Mouse (Mus musculus) forebrain, embryonic 11.5 days (tissue): ENCODE measurements around the gene Col27a1. TPM values are rescaled to one million over a fixed set of nuclear protein-coding genes. Genes with fewer than 3 reads are reported as not detected.

Experiments used
- ATAC-seq: fragments of 200-750 bp; cut with Nextera tagmentation; replicated peaks from 2 replicates; pipeline ENCODE4 v1.8.0; 2017; ENCODE audit warnings: moderate TSS enrichment; ENCODE audit not compliant: low FRiP score
- DNase-seq: peaks from one replicate; pipeline ENCODE4 v3.0.0-alpha.2; 2017; ENCODE audit warnings: low spot score
- H3K27ac ChIP-seq: fragments of 300-500 bp; sonication (generic); 2 replicates; pipeline ENCODE4 v1.5.1; 2014; ENCODE audit warnings: low read depth, low read length
- H3K27me3 ChIP-seq: fragments of 300-500 bp; sonication (generic); 2 replicates; pipeline ENCODE4 v1.6.1; 2014; ENCODE audit warnings: mild to moderate bottlenecking, low read length, mixed read lengths; ENCODE audit not compliant: control insufficient read depth, insufficient read depth
- H3K36me3 ChIP-seq: fragments of 300-500 bp; sonication (generic); 2 replicates; pipeline ENCODE4 v1.6.1; 2014; ENCODE audit warnings: mild to moderate bottlenecking, low read length, moderate library complexity, mixed read lengths; ENCODE audit not compliant: control insufficient read depth, insufficient read depth
- H3K4me1 ChIP-seq: fragments of 300-500 bp; sonication (generic); replicated peaks from 2 replicates; pipeline ENCODE4 v1.6.1; 2014; ENCODE audit warnings: low read length, mixed read lengths; ENCODE audit not compliant: control insufficient read depth, insufficient read depth
- H3K4me2 ChIP-seq: fragments of 300-500 bp; sonication (generic); 2 replicates; pipeline ENCODE4 v1.6.1; 2014; ENCODE audit warnings: low read depth, mild to moderate bottlenecking, low read length, moderate library complexity, mixed read lengths; ENCODE audit not compliant: severe bottlenecking
- H3K4me3 ChIP-seq: fragments of 300-500 bp; sonication (generic); 2 replicates; pipeline ENCODE4 v1.5.1; 2014; ENCODE audit warnings: low read depth, low read length
- H3K9ac ChIP-seq: fragments of 300-500 bp; sonication (generic); 2 replicates; pipeline ENCODE4 v1.6.1; 2014; ENCODE audit warnings: low read length
- H3K9me3 ChIP-seq: fragments of 300-500 bp; sonication (generic); 2 replicates; pipeline ENCODE4 v1.6.1; 2016; ENCODE audit warnings: low read length, mixed read lengths; ENCODE audit not compliant: control insufficient read depth
- WGBS: fragments of 180-500 bp; shearing (Covaris S2); extraction: QIAGEN DNeasy Blood & Tissue Kit; methylation state at CpG from one replicate; pipeline ENCODE4 v1.1.7; 2014; 5-methylcytosine and 5-hydroxymethylcytosine counted together
- polyA plus RNA-seq: library from polyadenylated mRNA; unstranded; fragments of >200 nt; fragmentation: Nextera tagmentation; extraction: Ambion mirVana; gene quantifications from 2 replicates; pipeline ENCODE4 v1.2.1, GENCODE M21; 2014

Gene Col27a1
- polyA plus RNA-seq, 1 experiment from 2014 or later, result 3.6 TPM

DNA sequence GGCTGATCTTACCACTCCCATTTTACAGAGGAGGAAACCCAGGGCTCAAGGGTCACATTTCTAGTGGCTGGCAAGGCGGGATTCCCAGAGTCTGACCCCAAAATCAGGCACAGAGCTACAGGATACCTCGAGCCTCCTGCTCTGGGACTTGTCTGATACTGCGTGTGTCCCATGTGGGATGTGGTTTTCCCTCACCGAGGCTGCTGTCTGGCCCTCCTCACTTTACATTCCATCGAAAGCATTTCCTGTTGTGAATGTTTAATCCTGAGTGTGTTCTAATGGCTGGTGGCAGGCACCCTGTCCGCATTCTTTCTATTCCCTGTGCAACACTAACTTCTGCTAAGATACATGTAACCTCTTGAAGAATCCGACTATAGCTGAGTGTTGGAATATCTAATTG lies 24.3 kb downstream of the Col27a1 start:
- no peaks in the 10 kb centered on the region; the same call in 1 of the 2 replicates for H3K9me3 ChIP-seq
- no peaks in the 10 kb centered on the region for H3K36me3 ChIP-seq
- WGBS, result 66% methylated on average over 7 of the region's 7 CpGs
- H3K27ac ChIP-seq, result no peak overlapping the region
- H3K9ac ChIP-seq, result no peak overlapping the region
- no peaks in the 10 kb centered on the region for H3K27me3 ChIP-seq
- H3K4me1 ChIP-seq, result no peaks in the 10 kb centered on the region
- no peak overlapping the region for H3K4me3 ChIP-seq
- no peak overlapping the region for H3K4me2 ChIP-seq
- no peak for DNase-seq
- no peak for ATAC-seq

DNA sequence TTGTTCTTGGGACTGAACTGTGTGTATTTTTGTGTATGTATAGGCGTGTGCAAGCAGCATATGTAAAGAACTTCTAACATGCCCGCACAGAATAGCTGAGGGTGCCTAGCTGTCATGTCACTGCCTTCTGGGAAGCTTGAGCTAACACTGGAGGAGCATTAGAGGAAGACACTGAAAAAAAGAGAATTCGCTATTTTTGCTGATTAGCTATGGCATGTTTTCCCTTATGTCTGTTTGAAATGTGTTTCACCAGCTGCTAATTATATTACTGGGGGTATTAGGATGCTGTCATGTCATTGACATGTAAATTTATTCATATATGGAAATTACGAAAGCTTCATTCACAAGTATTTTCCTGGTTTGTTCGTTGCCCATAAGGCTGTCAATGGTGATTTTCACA lies 24.9 kb downstream of the Col27a1 start:
- Histone ChIP-seq H3K36me3 (no peaks in the 10 kb centered on the region), H3K9me3 (no peaks in the 10 kb centered on the region; the same call in 1 of the 2 replicates), H3K4me2 (no peak overlapping the region), H3K4me1 (no peaks in the 10 kb centered on the region), H3K27ac (no peak overlapping the region), H3K9ac (no peak overlapping the region), H3K27me3 (no peaks in the 10 kb centered on the region), H3K4me3 (no peak overlapping the region)
- ATAC-seq (no peak), DNase-seq (no peak)
- 82% methylated on average over 5 of the region's 5 CpGs for WGBS

DNA sequence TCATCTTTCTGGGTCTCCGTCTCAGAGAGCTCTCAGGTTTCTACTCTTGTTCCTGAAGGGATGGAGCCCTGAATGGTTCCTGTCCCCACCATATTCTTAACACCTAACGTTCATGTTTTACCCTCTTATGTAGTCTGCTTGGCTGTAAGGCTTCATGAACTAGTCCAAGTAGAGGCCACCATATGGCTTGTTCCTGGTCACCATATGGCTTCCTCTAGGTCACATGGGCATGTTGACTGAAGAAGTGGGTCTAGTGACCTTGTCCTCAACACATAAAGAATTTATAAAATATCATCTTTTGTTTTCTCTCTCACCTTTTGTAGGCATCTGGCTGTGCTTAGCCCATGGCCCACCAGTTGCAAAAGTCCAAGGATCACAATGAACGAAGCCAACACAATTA lies 27.2 kb downstream of the Col27a1 start:
- no peaks in the 10 kb centered on the region for H3K4me1 ChIP-seq
- H3K9ac ChIP-seq, result no peak overlapping the region
- H3K9me3 ChIP-seq, result no peaks in the 10 kb centered on the region; the same call in 1 of the 2 replicates
- no peaks in the 10 kb centered on the region for H3K27me3 ChIP-seq
- no peak overlapping the region for H3K4me3 ChIP-seq
- H3K27ac ChIP-seq, result no peak overlapping the region
- WGBS, result 79% methylated on average over 3 of the region's 3 CpGs
- no peaks in the 10 kb centered on the region for H3K36me3 ChIP-seq
- ATAC-seq (no peak), DNase-seq (no peak)
- H3K4me2 ChIP-seq, result no peak overlapping the region

DNA sequence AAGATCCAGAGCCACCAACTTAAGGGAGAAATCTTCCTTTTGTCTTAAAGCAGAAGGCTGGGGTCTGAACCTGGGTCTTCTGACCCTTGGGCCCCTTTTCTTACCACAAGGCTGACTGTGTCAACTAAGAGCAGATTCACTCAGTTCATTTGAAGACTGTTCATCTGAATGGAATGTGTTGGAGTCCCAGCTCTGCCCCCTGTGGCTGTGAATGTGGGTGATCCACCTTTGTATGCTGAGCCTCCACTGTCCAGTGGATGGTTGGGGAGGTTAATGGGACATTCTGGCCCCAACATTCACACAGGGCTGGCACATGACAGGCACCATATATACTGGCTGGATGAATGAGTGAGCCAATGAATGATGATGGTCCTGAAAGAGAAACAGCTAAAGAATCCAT lies 34.2 kb downstream of the Col27a1 start:
- Histone ChIP-seq H3K27ac (no peak overlapping the region), H3K9me3 (no peaks in the 10 kb centered on the region), H3K27me3 (no peaks in the 10 kb centered on the region), H3K9ac (no peak overlapping the region), H3K4me1 (no peaks in the 10 kb centered on the region), H3K36me3 (no peaks in the 10 kb centered on the region), H3K4me3 (no peak overlapping the region), H3K4me2 (no peak overlapping the region)
- no peak for DNase-seq
- ATAC-seq, result no peak

DNA sequence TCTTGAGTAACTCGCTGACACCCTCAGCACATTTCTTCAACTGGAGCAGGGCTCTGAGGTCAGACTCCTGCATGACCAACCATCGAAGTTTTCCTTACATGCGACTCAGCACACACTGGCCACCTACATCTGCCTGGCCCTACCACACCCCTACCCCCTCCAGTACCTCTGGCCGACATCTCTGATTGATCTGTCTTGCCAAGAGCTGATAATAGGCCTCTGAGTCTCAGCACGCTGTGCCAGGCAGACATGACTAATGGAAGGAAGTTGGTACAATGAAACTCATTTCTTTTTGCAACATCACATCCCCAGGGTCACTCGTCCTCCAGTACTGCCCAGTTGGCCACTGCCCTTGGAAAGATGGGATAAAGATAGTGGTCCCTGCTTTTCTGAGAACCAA lies 35.1 kb downstream of the Col27a1 start:
- no peak overlapping the region for H3K4me2 ChIP-seq
- ATAC-seq, result no peak
- H3K27me3 ChIP-seq, result no peaks in the 10 kb centered on the region
- H3K4me1 ChIP-seq, result no peaks in the 10 kb centered on the region
- H3K4me3 ChIP-seq, result no peak overlapping the region
- H3K9me3 ChIP-seq, result no peaks in the 10 kb centered on the region
- H3K36me3 ChIP-seq, result no peaks in the 10 kb centered on the region
- H3K9ac ChIP-seq, result no peak overlapping the region
- no peak for DNase-seq
- no peak overlapping the region for H3K27ac ChIP-seq
- 89% methylated on average over 6 of the region's 6 CpGs for WGBS

DNA sequence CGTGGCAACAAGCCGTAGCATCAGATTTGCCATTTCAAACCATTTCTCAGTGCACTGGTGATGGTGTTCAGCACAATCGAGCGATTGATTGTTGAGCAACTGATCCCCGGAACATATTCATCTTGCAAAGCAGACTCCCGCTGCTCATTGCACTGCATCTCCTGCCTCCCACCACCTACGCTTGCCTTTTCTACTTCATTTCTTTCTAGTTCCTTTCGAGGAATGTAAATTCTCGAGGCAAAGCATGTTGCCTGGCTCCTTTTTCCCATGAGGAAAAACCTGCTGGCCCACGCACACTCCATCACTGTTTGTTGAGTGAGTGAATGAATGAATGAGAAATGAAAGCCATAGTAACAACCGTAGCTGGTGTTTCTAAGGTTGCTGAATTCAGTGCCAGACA lies 38.0 kb downstream of the Col27a1 start:
- ATAC-seq (no peak), DNase-seq (no peak)

DNA sequence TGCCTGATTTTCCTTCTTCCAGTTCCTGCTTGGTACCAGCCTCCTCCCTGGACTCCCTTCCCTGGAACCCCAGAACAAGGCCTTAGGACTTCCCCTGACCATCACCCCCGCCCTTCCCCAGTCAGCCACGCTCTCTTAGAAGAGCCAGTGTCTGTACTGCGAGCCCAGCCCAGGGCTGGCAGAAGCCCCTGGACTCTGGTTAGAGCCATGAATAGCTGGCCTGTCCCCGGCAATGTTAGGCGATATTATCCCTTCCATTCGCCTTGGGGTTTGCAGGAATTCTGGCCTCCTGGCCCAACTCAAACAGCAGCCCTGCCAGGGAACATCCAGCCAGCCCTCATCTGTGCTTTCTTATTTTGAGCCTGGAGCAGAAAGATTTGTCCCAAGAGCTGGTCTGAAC lies 39.9 kb downstream of the Col27a1 start:
- H3K4me1 ChIP-seq, result no peaks in the 10 kb centered on the region
- H3K9ac ChIP-seq, result no peak overlapping the region
- no peaks in the 10 kb centered on the region for H3K36me3 ChIP-seq
- DNase-seq (no peak), ATAC-seq (no peak)
- H3K4me2 ChIP-seq, result no peak overlapping the region
- no peaks in the 10 kb centered on the region for H3K27me3 ChIP-seq
- no peaks in the 10 kb centered on the region for H3K9me3 ChIP-seq
- WGBS, result 81% methylated on average over 6 of the region's 6 CpGs
- no peak overlapping the region for H3K4me3 ChIP-seq
- no peak overlapping the region for H3K27ac ChIP-seq

More for the DNA sequence above, 38.0 kb downstream of the Col27a1 start:
- Histone ChIP-seq H3K27ac (no peak overlapping the region), H3K9me3 (no peaks in the 10 kb centered on the region), H3K4me3 (no peak overlapping the region), H3K36me3 (no peaks in the 10 kb centered on the region), H3K9ac (no peak overlapping the region), H3K4me2 (no peak overlapping the region), H3K4me1 (no peaks in the 10 kb centered on the region), H3K27me3 (no peaks in the 10 kb centered on the region)
- WGBS, result 91% methylated on average over 11 of the region's 11 CpGs

DNA sequence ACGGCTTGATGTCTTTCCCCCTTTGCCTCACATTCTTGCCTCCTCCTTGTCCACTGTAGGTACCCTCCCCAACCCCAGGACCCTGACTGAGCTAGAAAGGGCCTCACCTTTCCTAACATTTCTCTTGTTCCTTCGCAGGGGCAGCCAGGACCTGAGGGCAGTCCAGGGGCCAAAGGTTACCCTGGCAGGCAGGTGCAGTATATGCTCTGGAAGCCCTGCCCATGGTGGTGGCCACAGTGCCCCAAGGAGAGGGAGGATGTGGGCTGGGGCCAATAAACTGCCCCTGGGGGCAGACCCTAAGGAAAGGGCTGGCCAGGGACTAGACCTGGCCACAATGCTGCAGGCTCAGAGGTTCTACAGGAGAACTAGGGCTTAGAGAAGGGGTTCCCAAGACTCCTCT lies 40.3 kb downstream of the Col27a1 start:
- no peaks in the 10 kb centered on the region for H3K9me3 ChIP-seq
- H3K27ac ChIP-seq, result no peak overlapping the region
- 82% methylated on average over 2 of the region's 2 CpGs for WGBS
- no peaks in the 10 kb centered on the region for H3K36me3 ChIP-seq
- ATAC-seq, result no peak
- H3K4me3 ChIP-seq, result no peak overlapping the region
- no peaks in the 10 kb centered on the region for H3K27me3 ChIP-seq
- DNase-seq, result no peak
- H3K4me2 ChIP-seq, result no peak overlapping the region
- H3K9ac ChIP-seq, result no peak overlapping the region
- no peaks in the 10 kb centered on the region for H3K4me1 ChIP-seq

DNA sequence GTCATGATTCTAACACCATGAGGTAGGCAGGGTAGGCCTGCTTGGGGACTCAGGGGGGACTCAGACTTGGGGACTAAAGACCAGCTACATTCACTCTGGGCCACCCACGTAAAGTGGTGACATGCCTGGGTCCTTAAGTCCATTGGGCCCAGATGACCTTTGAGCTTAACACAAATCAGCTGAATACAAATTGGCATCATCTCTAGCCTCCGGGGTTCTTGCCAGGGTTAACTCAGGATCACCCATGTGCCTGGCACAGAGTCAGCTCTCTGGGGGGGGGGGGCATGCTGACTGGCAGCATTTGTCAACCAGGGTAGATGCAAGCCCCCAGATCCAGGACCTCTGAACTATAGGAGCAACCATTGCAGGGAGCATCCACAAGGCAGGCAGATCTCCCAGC lies 42.6 kb downstream of the Col27a1 start:
- no peaks in the 10 kb centered on the region for H3K4me1 ChIP-seq
- DNase-seq, result no peak
- ATAC-seq, result no peak
- WGBS, result 88% methylated on average over 2 of the region's 2 CpGs
- no peaks in the 10 kb centered on the region for H3K9me3 ChIP-seq
- H3K9ac ChIP-seq, result no peak overlapping the region
- H3K27me3 ChIP-seq, result no peaks in the 10 kb centered on the region
- H3K4me3 ChIP-seq, result no peak overlapping the region
- no peaks in the 10 kb centered on the region for H3K36me3 ChIP-seq
- H3K4me2 ChIP-seq, result no peak overlapping the region
- no peak overlapping the region for H3K27ac ChIP-seq
